Mouse (Mus musculus) 3134 (cell line): ENCODE measurements at regions not wholly inside any gene's neighbourhood (a gene's known extent, or its start where the extent isn't known, plus 50 kb on each side); places are given as distances from the start of the nearest gene placed in this dataset.

Source experiments
- DNase-seq: peaks from one replicate; pipeline ENCODE4 v3.0.0-alpha.2; 2011; ENCODE audit warnings: low spot score; ENCODE audit not compliant: insufficient read length; ENCODE audit errors: extremely low read depth

- no peak for DNase-seq
Observed at GRCm38 (mm10) chr15:11716168-11716842, 190.8 kb downstream of the Npr3 start.

- DNase-seq: no peak
Observed at GRCm38 (mm10) chr15:11712481-11713274, 194.4 kb downstream of the Npr3 start.

GRCm38 (mm10) chr15:11701246-11701645 is 205.8 kb downstream of the Npr3 start:
- DNase-seq: no peak

- DNase-seq: peak; percentile 43
Observed at GRCm38 (mm10) chr15:11699929-11700328, 207.2 kb downstream of the Npr3 start.

GRCm38 (mm10) chr15:11697060-11697459 is 210.0 kb downstream of the Npr3 start:
- DNase-seq: no peak

- no peak for DNase-seq
Observed at GRCm38 (mm10) chr15:11693772-11694270, 213.3 kb downstream of the Npr3 start.

- no peak for DNase-seq
Observed at GRCm38 (mm10) chr15:11664839-11665379, 242.2 kb downstream of the Npr3 start.

- no peak for DNase-seq
Observed at GRCm38 (mm10) chr15:11655168-11655567, 251.9 kb downstream of the Npr3 start.

GRCm38 (mm10) chr15:11646241-11646640 is 246.8 kb upstream of the Tars start:
- DNase-seq: no peak

- no peak for DNase-seq
Observed at GRCm38 (mm10) chr15:11644779-11645178, 245.3 kb upstream of the Tars start.

- no peak for DNase-seq
Observed at GRCm38 (mm10) chr15:11630654-11631053, 231.2 kb upstream of the Tars start.

- no peak for DNase-seq
Observed at GRCm38 (mm10) chr15:11626433-11626832, 227.0 kb upstream of the Tars start.

GRCm38 (mm10) chr15:11612416-11612815 is 213.0 kb upstream of the Tars start:
- DNase-seq: no peak

- DNase-seq: no peak
Observed at GRCm38 (mm10) chr15:11610043-11610670, 210.7 kb upstream of the Tars start.

- DNase-seq: no peak
Observed at GRCm38 (mm10) chr15:11607489-11607888, 208.0 kb upstream of the Tars start.

- no peak for DNase-seq
Observed at GRCm38 (mm10) chr15:11605677-11606076, 206.2 kb upstream of the Tars start.

GRCm38 (mm10) chr15:11597021-11597420 is 197.6 kb upstream of the Tars start:
- no peak for DNase-seq

- no peak for DNase-seq
Observed at GRCm38 (mm10) chr15:11590542-11591116, 191.2 kb upstream of the Tars start.

GRCm38 (mm10) chr15:11589795-11590194 is 190.3 kb upstream of the Tars start:
- no peak for DNase-seq

- DNase-seq: no peak
Observed at GRCm38 (mm10) chr15:11586384-11586783, 186.9 kb upstream of the Tars start.

GRCm38 (mm10) chr15:11584155-11584554 is 184.7 kb upstream of the Tars start:
- DNase-seq: no peak
